Mouse (Mus musculus): Measurements from ENCODE around the gene Atp6v0e2. TPM values are rescaled to one million over a fixed set of nuclear protein-coding genes. Genes with fewer than 3 reads are reported as not detected.

The Atp6v0e2 gene
- total RNA-seq, 2 experiments from 2014 or later: 35.9 to 42.8 TPM

DNA sequence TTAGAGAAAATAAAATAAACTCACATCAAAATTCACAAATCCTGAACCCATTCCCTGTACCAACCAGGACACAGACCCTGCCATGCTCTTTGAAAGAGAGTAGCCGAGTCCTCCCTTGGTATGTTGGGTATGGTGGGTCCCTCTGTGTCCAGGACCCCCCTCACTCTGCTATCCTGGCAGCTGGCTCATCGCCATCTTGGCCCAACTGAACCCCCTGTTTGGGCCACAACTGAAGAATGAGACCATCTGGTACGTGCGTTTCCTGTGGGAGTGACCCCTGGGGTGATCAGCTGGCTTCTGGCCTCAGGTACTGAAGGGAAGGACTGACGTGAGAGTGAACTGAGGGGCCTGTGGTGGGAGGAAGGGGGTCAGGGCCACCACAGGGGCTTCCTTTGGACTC lies 2.4 kb downstream of the Atp6v0e2 start:
- DNase-seq: no peak

DNA sequence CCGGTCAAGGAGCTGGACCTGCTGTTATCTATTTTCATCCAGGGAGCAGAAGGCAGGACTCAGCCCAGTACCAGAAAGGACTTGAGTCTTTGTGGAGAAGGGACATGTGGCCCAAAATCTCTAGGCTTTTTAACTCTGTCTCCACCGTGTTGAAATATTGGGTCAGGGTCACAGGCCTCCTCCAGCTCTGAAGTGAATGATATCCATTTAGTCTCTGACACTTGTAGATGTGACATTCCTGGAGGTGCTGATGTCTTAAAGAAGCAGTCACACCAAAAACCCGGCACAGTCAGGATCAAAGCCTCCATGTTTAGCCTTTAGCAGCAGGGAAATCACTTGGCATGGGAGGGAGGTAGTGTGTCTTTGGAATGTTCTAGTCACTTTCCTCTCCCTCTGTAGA lies 3.3 kb downstream of the Atp6v0e2 start:
- DNase-seq: no peak

GRCm38 (mm10) chr6:48541560-48542450 lies 4.4 kb downstream of the Atp6v0e2 start:
- peak; percentile 85 for DNase-seq

- no peak for DNase-seq
Observed at GRCm38 (mm10) chr6:48542631-48543030, 5.2 kb downstream of the Atp6v0e2 start.

- no peak for DNase-seq
Observed at GRCm38 (mm10) chr6:48545251-48545650, 7.8 kb downstream of the Atp6v0e2 start.

DNA sequence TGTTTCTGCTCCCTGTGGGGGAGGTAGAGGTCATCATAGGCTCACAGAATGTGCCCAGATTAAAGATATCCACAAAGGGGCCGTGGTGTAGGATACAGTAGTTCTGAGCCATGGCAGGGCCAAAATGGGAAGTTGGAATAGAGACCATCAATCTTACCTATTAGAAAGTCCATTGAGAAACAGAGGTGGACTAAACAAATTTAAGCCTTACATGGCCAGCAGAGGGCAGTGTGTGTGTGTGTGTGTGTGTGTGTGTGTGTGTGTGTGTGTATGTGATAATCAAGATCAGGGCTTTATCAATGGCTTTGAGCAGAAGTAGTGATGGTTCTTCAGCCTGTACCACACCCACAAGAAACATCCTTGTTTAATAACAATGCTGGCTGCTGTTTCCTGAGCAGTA lies 8.9 kb downstream of the Atp6v0e2 start:
- DNase-seq: peak; percentile 68

GRCm38 (mm10) chr6:48546858-48547257 lies 9.4 kb downstream of the Atp6v0e2 start:
- DNase-seq: no peak

GRCm38 (mm10) chr6:48548314-48548713 lies 10.9 kb downstream of the Atp6v0e2 start:
- no peak for DNase-seq

- DNase-seq: peak; percentile 60
Observed at GRCm38 (mm10) chr6:48552918-48553317, 15.5 kb downstream of the Atp6v0e2 start.

DNA sequence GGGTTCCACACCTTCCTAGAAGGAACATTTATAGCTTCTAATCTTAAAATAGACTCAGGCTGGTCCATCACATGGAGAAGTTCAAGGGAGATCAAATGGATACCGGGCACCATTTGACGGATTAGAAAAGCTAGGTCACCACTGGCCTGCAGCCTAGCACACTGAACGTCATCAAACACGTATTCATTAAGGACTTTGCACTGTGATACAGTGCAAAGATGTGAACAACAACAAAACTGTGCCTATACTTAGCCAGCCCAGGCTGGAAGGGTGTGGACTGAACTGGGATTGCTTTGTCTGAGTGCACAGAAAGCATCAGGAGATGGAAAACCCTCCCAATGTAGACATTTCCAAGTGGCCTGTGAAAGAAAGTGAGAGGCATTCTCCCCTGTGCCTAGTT lies 16.4 kb downstream of the Atp6v0e2 start:
- DNase-seq: no peak

- DNase-seq: peak; percentile 99
Observed at GRCm38 (mm10) chr6:48554280-48555103, 17.1 kb downstream of the Atp6v0e2 start, which contains the start of gene Lrrc61. Gene Lrrc61 (plus strand): TSS chr6:48554796.

GRCm38 (mm10) chr6:48555104-48555890 lies 17.9 kb downstream of the Atp6v0e2 start:
- DNase-seq: peak; percentile 64

DNA sequence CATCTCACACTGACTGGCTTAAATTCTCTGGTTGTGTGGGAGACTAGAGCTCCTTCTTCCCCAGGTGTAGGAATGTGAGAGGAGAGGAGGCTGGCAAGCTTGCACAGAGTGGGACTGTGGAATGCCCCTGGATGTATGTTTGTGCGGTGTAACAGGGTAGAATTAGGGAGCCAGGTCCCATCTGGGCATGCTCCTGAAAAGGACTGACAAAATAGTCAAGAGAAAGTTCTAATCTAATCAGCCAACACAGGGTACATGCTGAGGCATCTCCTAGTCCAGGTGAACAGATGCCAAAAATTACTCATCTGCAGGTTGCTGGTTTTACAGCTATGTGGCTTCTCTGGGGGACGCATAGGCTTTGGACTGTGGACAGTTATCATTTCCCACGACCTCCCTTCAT lies 18.5 kb downstream of the Atp6v0e2 start:
- DNase-seq: no peak

DNA sequence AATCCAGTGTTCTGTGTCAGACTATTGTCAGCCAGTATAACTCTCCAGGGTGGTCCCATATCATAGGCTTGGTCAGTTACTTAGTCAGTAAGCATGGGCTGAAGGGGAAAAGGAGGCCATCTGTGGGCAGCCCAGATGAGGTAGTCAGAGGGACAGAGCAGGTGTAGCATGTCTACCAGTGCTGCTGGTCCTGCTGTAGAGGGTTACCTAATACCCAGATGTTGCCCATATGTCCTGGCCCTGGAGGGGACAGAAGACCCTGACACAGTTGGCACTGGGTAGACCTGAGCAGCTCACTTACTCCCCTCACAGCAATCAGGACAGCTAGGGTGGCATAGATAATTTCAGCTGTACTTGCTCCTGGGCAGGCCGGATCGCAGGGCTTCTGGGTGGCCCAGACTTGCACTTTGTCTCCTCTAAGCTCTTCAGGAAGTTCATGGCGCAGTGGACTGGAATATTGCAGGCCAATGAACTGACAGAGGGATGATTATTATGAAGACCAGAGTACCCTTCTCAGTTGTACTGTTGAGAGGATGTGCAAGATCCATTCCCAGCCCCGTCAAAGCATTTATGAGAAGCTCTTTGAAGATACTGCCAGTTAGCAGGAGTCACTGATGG lies 28.4 kb downstream of the Atp6v0e2 start:
- DNase-seq: no peak

DNA sequence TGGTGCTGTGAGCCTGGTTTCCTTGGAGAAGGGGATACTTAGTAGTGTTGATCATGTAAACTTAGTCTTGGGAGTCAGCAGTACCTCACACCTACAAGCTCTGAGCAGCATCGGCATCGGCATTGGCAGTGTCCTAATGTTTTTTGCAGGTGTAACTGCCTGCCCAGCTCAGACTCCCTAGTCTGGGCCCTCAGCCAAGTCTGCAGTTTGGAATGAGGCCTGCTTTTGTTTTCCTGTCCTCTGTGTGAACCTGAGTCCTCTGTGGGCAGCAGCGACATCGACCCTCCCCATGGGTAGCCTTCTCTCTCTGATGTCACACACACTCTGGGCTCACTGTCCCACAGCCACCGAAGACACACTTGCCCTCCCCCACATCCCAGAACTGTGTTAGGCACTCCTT lies 28.9 kb downstream of the Atp6v0e2 start:
- peak; percentile 78 for DNase-seq

DNA sequence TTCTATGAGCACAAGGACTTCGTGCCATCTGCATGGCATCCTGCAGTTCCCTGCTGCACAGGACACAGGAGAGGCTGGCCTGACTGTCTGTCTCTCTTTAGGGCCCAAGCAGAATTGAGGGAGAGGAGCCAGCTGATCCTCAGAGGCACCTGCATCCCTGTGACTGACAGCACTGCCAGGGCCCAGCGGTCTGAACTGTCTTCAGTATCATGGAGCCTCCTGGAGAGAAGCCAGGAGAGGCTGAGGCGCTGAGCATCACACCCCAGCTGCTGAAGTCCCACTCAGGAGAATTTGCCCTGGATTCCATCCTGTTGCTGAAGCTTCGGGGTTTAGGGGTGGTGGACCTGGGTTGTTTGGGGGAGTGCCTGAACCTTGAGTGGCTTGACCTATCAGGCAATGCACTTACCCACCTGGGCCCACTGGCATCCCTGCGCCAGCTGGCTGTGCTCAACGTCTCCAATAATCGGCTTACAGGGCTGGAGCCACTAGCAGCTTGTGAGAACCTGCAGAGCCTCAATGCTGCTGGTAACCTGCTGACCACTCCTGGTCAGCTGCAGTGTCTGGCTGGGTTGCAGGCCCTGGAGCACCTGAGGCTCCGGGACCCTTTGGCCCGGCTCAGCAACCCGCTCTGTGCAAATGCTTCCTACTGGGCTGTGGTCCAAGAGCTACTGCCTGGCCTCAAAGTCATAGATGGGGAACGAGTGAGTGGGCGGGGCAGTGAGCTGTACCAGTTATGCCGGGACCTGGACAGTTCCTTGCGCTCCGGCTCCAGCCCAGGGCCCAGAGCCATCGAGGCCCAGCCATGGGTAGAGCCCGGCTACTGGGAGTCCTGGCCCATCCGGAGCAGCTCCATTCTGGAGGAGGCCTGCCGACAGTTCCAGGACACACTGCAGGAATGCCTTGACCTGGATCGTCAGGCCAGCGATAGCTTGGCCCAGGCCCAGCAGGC lies 30.9 kb downstream of the Atp6v0e2 start:
- DNase-seq: peak; percentile 72

- DNase-seq: no peak
Observed at GRCm38 (mm10) chr6:48569065-48569807, 31.8 kb downstream of the Atp6v0e2 start.

DNA sequence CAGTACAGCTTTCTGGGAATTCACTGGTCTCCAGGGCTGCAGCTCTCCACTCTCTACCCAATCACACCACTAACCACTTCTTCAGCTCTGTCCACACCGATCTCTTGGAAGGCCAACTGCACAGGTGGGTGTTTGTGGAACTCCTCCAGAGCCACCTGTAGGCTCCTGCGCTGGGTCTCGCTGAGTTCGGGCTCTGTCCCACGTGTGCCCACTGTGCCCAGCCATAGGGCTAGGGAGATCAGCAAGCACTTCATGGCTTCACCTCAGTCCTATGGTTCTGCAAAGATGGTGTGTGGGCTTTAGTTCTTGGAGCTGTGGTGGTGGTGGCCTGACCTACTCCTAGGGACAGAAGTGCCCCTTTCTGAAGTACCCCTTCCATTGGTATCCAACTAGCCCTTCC lies 34.6 kb downstream of the Atp6v0e2 start:
- no peak for DNase-seq

DNA sequence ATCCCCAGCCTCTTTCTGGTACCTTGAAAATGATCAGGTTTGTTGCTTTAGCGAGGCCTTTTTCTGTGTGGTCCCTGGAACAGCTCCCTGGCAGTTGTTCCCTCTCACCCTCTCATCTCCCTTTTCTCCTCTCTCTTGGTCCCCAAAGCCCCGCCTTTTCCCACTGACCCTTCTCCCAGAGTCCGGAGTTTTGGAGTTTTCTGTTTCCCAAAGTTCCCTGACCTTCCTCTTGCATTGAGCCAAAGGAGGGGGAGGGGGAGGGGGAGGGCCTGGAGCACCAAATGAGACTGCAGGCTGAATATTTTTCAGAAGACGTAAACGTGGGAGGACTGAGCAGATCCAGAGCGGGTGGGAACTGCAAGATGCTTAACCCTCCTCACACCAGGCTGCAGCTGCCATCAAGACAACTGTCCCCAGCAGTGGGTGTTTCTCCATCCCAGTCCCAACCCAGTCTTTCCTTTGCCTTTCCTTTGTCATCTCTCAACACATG lies 35.2 kb downstream of the Atp6v0e2 start, which contains the start of gene Rarres2:
TSS of gene Rarres2 (minus strand) at position 218 of the 490 bp plus-strand sequence.
- DNase-seq: peak; percentile 47

DNA sequence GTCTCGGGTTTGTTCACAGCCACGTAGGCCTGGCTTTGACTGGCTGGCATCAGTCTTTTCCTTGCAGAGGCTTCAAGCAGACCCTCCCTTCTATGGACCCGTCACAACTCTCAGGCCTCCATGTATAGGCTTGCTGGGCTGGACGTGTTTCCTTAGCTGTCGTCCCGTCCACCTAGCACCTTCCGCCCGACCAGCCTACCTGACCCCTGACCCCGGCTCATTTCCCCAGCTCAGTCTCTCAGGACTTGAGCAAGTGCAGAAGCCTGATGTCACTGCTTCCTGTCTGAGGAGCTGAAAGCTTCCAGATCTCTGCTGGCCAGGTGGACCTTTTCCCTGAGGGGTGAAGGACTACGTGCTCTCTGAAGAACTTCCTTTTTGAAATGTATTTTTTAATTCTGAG lies 35.9 kb downstream of the Atp6v0e2 start:
- peak; percentile 60 for DNase-seq
